Mouse (Mus musculus) megakaryocyte, embryonic 14.5 days (primary cell): ENCODE data around the gene 1700017N19Rik.

ENCODE experiments used
- FLI1 ChIP-seq: IDR thresholded peaks from 2 replicates; pipeline ENCODE4 v1.6.1; 2012; ENCODE audit warnings: low read length, inconsistent platforms, mixed read lengths
- GATA1 ChIP-seq: IDR thresholded peaks from 3 replicates; pipeline ENCODE4 v1.6.1; 2012; ENCODE audit warnings: mixed read lengths, low read length, inconsistent platforms, borderline replicate concordance

DNA sequence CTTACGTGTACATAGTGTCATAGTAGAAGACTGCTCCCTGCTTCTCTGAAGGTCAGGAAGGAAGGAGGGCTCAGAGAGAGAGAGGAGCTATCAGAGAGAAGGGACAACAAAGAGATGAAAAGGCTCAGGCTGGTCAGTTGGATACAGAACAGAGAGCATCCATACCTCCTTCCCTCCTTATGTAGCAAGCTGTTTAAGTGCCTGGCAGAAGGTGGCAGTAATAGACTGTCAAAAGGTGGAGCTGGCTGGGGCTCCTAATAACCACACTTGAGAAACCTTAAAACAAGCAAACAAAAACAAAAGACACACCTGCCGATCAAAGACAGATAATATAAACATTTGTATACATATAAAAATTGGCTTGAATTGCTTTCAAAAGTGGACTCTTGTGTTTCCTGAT lies 14.0 kb downstream of the 1700017N19Rik start:
- TF ChIP-seq GATA1, result no peak
- no peak for TF ChIP-seq FLI1
